Mouse (Mus musculus) hindbrain, postnatal 0 days (tissue): ENCODE results near the gene Trappc12. TPM values are rescaled to one million over a fixed set of nuclear protein-coding genes. Genes with fewer than 3 reads are reported as not detected.
"Not testable (repeated sequence)": the region's sequence is repeated elsewhere in the genome, so short reads cannot be mapped to it uniquely, and the experiment has no call there.

Experiments used
- ATAC-seq: fragments of 200-750 bp; cut with Nextera tagmentation; 2 replicates; pipeline ENCODE4 v1.8.0; 2017; ENCODE audit warnings: mild to moderate bottlenecking, moderate TSS enrichment, moderate library complexity
- DNase-seq: peaks from one replicate; pipeline ENCODE4 v3.0.0-alpha.2; 2015; ENCODE audit warnings: low spot score
- H3K27ac ChIP-seq: fragments of 300-500 bp; sonication (generic); 2 replicates; pipeline ENCODE4 v1.5.1; 2014; ENCODE audit warnings: mild to moderate bottlenecking
- H3K27me3 ChIP-seq: fragments of 300-500 bp; sonication (generic); 2 replicates; pipeline ENCODE4 v1.6.1; 2014; ENCODE audit warnings: low read length, mixed read lengths; ENCODE audit not compliant: insufficient read depth
- H3K36me3 ChIP-seq: fragments of 300-500 bp; sonication (generic); 2 replicates; pipeline ENCODE4 v1.6.1; 2014; ENCODE audit warnings: low read length, mixed read lengths; ENCODE audit not compliant: insufficient read depth
- H3K4me1 ChIP-seq: fragments of 300-500 bp; sonication (generic); 2 replicates; pipeline ENCODE4 v1.6.1; 2014; ENCODE audit warnings: antibody characterized with exemption, low read length, mixed read lengths; ENCODE audit not compliant: insufficient read depth
- H3K4me2 ChIP-seq: fragments of 300-500 bp; sonication (generic); 2 replicates; pipeline ENCODE4 v1.6.1; 2014; ENCODE audit warnings: low read depth, mild to moderate bottlenecking, low read length, moderate library complexity, mixed read lengths
- H3K4me3 ChIP-seq: fragments of 300-500 bp; sonication (generic); 2 replicates; pipeline ENCODE4 v1.5.1; 2014; ENCODE audit warnings: low read length
- H3K9ac ChIP-seq: fragments of 300-500 bp; sonication (generic); replicated peaks from 2 replicates; pipeline ENCODE4 v1.6.1; 2014; ENCODE audit warnings: mild to moderate bottlenecking, low read length, moderate library complexity, mixed read lengths
- H3K9me3 ChIP-seq: fragments of 300-500 bp; sonication (generic); 2 replicates; pipeline ENCODE4 v1.6.1; 2016; ENCODE audit warnings: low read length, mixed read lengths
- CTCF ChIP-seq: IDR thresholded peaks from 2 replicates; pipeline ENCODE4 v1.5.1; 2016; ENCODE audit warnings: antibody characterized with exemption, control low read depth, low read depth
- WGBS: fragments of 180-500 bp; shearing (Covaris S2); extraction: QIAGEN DNeasy Blood & Tissue Kit; methylation state at CpG from one replicate; pipeline ENCODE4 v1.1.7; 2014; 5-methylcytosine and 5-hydroxymethylcytosine counted together
- polyA plus RNA-seq: library from polyadenylated mRNA; unstranded; fragments of >200 nt; fragmentation: Nextera tagmentation; extraction: Ambion mirVana; gene quantifications from 2 replicates; pipeline ENCODE4 v1.2.1, GENCODE M21; 2015
- total RNA-seq: library from RNA; depleted of rRNA; stranded (reverse); fragments of >200 nt; gene quantifications from 2 replicates; pipeline ENCODE4 v1.2.3, GENCODE M21; 2014

Trappc12 gene
- total and polyA plus RNA-seq, 2 experiments from 2014 or later, result 34.1 to 66.3 TPM

- no peak overlapping the region for H3K27ac ChIP-seq
- 90% methylated on average over 3 of the region's 3 CpGs for WGBS
- no peaks in the 10 kb centered on the region for H3K4me1 ChIP-seq
- H3K9me3 ChIP-seq, result no peaks in the 10 kb centered on the region
- ATAC-seq (no peak), DNase-seq (no peak)
- H3K4me3 ChIP-seq, result no peak overlapping the region
- no peak overlapping the region for H3K9ac ChIP-seq
- H3K36me3 ChIP-seq, result peaks cover 21% of the 10 kb centered on the region; the same call in 1 of the 2 replicates
- TF ChIP-seq CTCF, result no peak
- no peaks in the 10 kb centered on the region for H3K27me3 ChIP-seq
- H3K4me2 ChIP-seq, result no peak overlapping the region
Observed at GRCm38 (mm10) chr12:28735293-28735692, 15.0 kb downstream of the Trappc12 start.

- Histone ChIP-seq H3K9ac (no peak overlapping the region), H3K4me1 (no peaks in the 10 kb centered on the region), H3K4me2 (no peak overlapping the region), H3K36me3 (peaks cover 21% of the 10 kb centered on the region; the same call in 1 of the 2 replicates), H3K27ac (no peak overlapping the region), H3K4me3 (no peak overlapping the region), H3K27me3 (no peaks in the 10 kb centered on the region), H3K9me3 (no peaks in the 10 kb centered on the region)
- no peak for DNase-seq
- TF ChIP-seq CTCF, result no peak
- WGBS, result 93% methylated on average over 1 of the region's 1 CpGs
- no peak for ATAC-seq
Observed at GRCm38 (mm10) chr12:28734271-28734670, 16.0 kb downstream of the Trappc12 start.

GRCm38 (mm10) chr12:28733520-28734245 lies 16.6 kb downstream of the Trappc12 start:
- DNase-seq, H3K4me1 ChIP-seq, H3K4me3 ChIP-seq, H3K27me3 ChIP-seq, H3K9ac ChIP-seq, ATAC-seq, H3K9me3 ChIP-seq, H3K4me2 ChIP-seq, H3K27ac ChIP-seq: not testable (repeated sequence)
- peaks cover 23% of the 10 kb centered on the region; the same call in 1 of the 2 replicates for H3K36me3 ChIP-seq
- 96% methylated on average over 6 of the region's 6 CpGs for WGBS

- no peak for DNase-seq
- H3K27me3 ChIP-seq, result no peaks in the 10 kb centered on the region
- no peaks in the 10 kb centered on the region for H3K9me3 ChIP-seq
- no peak overlapping the region for H3K4me3 ChIP-seq
- H3K9ac ChIP-seq, result no peak overlapping the region
- no peak for ATAC-seq
- H3K36me3 ChIP-seq, result peaks cover 24% of the 10 kb centered on the region; the same call in 1 of the 2 replicates
- no peak overlapping the region for H3K4me2 ChIP-seq
- TF ChIP-seq CTCF, result no peak
- no peak overlapping the region for H3K27ac ChIP-seq
- H3K4me1 ChIP-seq, result no peaks in the 10 kb centered on the region
- 92% methylated on average over 8 of the region's 8 CpGs for WGBS
Observed at GRCm38 (mm10) chr12:28732631-28733030, 17.6 kb downstream of the Trappc12 start.

GRCm38 (mm10) chr12:28727061-28727460 lies 23.2 kb downstream of the Trappc12 start:
- no peak for TF ChIP-seq CTCF
- Histone ChIP-seq H3K4me3 (no peak overlapping the region), H3K9ac (no peak overlapping the region), H3K36me3 (peaks cover 8% of the 10 kb centered on the region; the same call in 1 of the 2 replicates), H3K9me3 (no peaks in the 10 kb centered on the region), H3K27me3 (no peaks in the 10 kb centered on the region), H3K4me2 (no peak overlapping the region), H3K4me1 (no peaks in the 10 kb centered on the region), H3K27ac (no peak overlapping the region)
- WGBS, result 85% methylated on average over 5 of the region's 5 CpGs
- no peak for ATAC-seq
- DNase-seq, result no peak

- Histone ChIP-seq H3K9ac (no peak overlapping the region), H3K27me3 (no peaks in the 10 kb centered on the region), H3K4me1 (no peaks in the 10 kb centered on the region), H3K4me3 (no peak overlapping the region), H3K36me3 (peaks cover 16% of the 10 kb centered on the region; the same call in 1 of the 2 replicates), H3K9me3 (no peaks in the 10 kb centered on the region), H3K4me2 (no peak overlapping the region), H3K27ac (no peak overlapping the region)
- DNase-seq, result no peak
- 98% methylated on average over 4 of the region's 4 CpGs for WGBS
- no peak for ATAC-seq
- no peak for TF ChIP-seq CTCF
Observed at GRCm38 (mm10) chr12:28726204-28726603, 24.1 kb downstream of the Trappc12 start.

GRCm38 (mm10) chr12:28724366-28724765 lies 25.9 kb downstream of the Trappc12 start:
- H3K4me1 ChIP-seq, result no peaks in the 10 kb centered on the region
- no peak overlapping the region for H3K27ac ChIP-seq
- no peak overlapping the region for H3K9ac ChIP-seq
- peaks cover 26% of the 10 kb centered on the region; the same call in 1 of the 2 replicates for H3K36me3 ChIP-seq
- 67% methylated on average over 3 of the region's 3 CpGs for WGBS
- H3K4me3 ChIP-seq, result no peak overlapping the region
- H3K27me3 ChIP-seq, result no peaks in the 10 kb centered on the region
- TF ChIP-seq CTCF, result no peak
- H3K9me3 ChIP-seq, result no peaks in the 10 kb centered on the region
- no peak overlapping the region for H3K4me2 ChIP-seq
- DNase-seq (no peak), ATAC-seq (no peak)
